Mouse (Mus musculus): ENCODE results near the gene Mcpt2. TPM values are rescaled to one million over a fixed set of nuclear protein-coding genes. Genes with fewer than 3 reads are reported as not detected.
"Not testable (repeated sequence)": the region's sequence is repeated elsewhere in the genome, so short reads cannot be mapped to it uniquely, and the experiment has no call there.

Gene Mcpt2
- not detected in 2 replicates for polyA plus RNA-seq (2012; rRNA removed)

DNA sequence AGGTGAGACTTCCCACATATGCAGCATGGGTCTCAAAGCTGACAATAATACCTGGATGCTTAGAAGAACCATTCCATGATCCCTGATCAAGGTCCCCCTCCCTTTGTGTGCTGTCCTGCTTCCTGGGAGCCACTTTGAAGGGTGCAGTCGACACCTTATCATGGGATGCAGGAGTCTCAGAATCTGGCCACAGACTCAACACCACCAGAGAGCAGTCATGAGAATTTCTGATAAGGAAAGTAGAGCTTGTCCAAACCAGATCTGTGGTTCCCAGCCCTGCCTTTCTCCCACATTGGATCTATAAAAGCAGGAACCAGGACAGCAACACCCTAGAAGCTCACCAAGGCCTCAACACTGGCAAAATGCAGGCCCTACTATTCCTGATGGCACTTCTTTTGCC lies at the start of gene Mcpt2:
Mcpt2 (plus strand) TSS at position 250 of the 400 bp plus-strand sequence.
- DNase-seq (ENCODE audit: low read depth): not testable (repeated sequence)

DNA sequence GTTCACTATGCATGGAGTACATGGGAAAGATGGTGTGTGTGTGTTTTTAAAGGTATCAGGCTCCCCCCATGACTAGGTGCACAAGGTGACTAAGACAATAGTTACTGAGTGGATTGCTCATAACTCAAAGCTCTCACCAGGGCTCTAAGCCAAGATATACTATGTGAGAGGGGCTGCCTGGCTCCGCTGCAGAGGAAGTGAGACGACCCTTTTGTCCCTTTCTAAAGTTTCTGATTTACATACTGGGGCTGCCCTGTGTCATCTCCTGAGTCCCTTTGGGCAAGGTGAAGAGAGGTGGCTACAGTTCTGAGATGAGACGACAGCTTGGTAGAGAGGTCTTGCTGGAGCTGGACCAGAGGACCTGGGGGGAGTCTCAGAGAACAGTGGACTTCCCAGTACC lies 28.7 kb upstream of the Mcpt2 start:
- DNase-seq (ENCODE audit: low read depth): no peak

DNA sequence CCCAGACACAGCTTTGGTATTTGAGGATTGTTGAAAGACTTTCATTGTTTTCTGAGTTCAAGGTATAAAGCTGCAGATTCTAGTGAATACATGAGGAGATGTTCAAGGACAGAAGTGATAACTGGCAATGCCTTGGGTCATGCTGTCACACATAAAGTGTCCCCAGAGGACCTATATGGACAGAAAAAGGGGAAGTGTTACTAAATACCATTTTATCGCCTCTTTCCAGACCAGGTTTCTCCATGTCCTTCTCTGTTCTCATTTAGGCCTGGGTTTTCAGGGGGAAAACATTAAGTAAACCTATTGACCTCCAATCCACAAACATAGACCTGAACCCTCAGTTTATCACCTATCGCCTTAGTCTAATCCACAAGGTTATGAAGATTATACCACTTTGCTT lies 27.9 kb upstream of the Mcpt2 start:
- no peak for DNase-seq (ENCODE audit: low read depth)

DNA sequence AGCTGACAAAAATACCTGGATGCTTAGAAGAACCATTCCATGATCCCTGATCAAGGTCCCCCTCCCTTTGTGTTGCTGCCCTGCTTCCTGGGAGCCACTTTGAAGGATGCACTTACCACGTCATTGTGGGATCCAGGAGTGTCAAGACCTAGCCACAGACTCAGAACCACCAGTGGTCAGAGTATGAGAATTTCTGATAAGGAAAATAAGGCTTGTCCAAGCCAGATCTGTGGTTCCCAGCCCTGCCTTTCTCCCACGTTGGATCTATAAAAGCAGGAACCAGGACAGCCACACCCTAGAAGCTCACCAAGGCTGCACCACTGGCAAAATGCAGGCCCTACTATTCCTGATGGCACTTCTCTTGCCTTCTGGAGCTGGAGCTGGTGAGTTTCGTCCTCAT lies 24.2 kb upstream of the Mcpt2 start, which contains the start of gene Mcpt1:
Mcpt1 (plus strand) TSS at position 301 of the 400 bp plus-strand sequence.
- not testable (repeated sequence) for DNase-seq (ENCODE audit: low read depth)

DNA sequence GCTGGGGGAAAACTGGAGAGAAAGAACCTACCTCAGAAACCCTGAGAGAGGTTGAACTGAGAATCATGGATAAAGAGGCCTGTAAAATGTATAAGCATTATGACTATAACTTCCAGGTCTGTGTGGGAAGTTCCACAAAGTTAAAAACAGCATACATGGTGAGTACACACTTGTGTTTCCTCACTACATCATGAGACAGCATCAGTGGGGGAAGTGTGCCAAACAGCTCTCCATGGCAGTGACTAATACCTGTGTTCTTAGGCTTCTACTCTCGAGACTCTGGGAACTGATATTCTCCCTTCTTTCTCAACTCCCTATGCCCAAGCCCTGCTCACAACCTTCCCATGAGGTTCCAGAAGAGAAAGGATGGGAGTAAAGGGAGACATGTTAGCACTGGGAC lies 22.4 kb upstream of the Mcpt2 start:
- no peak for DNase-seq (ENCODE audit: low read depth)

DNA sequence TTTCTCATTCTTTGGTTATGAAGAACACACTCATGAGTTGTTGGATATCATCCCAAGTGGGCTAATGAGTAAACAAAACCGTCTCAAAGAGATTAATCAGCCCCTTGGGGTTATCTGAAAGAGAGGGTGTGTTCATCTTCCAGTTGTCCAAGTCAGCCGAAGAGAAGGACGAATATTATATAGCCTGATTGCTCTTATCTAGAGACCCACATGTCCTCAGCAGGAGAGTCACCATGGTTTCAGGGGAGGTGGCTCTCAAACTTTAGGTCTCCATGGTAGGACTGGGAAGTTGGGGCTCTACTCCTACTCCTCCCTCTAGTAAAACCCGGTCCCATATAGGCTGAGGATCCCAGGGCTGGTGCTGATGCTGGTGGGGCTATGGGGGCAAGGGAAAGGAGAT lies 20.5 kb upstream of the Mcpt2 start:
- DNase-seq (ENCODE audit: low read depth): not testable (repeated sequence)

DNA sequence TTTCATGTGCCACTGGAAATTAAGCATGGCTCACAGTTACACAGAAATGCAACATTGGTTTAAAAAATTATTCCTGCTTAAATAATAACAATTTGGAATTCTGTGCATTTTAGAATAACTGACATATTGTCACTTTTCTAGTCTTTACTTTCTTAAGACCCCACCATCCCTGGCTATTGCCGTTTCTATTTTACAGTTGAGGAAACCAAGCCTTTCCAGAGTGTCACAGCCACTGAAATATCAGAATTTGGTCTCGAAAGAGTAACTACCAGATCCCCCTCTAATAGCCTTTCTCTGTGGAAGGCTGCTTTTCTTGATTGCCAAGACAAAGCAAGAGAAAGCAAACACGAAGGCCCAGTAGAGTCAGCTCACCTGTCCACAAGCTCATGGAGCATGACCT lies 11.4 kb upstream of the Mcpt2 start, which contains the start of gene Mcpt9:
Mcpt9 (minus strand) TSS at position 101 of the 400 bp plus-strand sequence.
- not testable (repeated sequence) for DNase-seq (ENCODE audit: low read depth)

DNA sequence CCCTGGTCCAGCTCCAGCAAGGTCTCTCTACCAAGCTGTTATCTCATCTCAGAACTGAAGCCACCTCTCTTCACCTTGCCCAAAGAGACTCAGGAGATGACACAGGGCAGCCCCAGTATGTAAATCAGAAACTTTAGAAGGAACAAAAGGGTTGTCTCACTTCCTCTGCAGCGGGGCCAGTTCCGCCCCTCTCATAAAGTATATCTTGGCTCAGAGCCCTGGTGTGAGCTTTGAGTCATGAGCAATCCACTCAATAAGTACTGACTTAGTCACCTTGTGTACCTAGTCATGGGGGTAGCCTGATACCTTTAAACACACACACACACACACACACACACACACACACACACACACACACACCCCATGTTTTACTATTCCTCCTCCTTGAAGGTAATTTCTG lies 7.4 kb upstream of the Mcpt2 start:
- no peak for DNase-seq (ENCODE audit: low read depth)

DNA sequence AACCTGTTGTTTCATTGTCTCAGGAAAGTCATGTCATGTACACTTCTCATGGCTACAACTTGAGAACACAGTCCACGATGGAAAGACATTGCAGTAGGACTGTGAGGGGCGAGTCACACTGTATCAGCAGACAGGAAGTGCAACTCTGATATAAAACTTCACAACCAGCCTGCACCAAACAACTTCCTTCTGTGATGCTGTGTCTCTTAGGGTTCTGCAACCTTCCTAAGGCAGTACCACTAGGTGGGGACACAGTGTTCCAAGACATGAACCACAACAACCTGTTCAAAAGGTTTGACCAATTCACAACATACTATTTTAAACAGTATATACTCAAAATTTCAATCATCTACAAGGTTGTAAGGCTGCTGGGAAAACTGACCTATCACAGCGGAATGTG lies 13.6 kb downstream of the Mcpt2 start:
- no peak for DNase-seq (ENCODE audit: low read depth)

DNA sequence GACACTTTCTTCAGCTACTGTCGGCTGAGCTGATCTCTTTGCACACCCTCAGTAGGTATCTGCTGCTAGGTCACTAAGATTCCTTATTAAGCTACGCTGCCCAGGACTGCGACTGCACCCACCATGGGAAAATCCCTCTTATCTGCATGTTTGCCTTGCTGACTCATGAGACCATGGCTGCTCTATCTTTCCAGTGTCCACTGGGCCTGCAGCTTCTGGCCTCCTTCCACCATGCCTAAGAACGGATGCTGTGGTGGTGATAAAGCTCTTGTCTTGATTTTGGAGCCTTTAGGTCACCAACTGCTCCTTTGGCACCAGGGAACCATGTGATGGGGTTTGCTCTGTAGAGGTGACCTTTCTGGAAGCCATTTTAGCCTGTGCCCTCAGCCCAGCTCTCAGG lies 15.9 kb downstream of the Mcpt2 start:
- DNase-seq (ENCODE audit: low read depth): no peak

DNA sequence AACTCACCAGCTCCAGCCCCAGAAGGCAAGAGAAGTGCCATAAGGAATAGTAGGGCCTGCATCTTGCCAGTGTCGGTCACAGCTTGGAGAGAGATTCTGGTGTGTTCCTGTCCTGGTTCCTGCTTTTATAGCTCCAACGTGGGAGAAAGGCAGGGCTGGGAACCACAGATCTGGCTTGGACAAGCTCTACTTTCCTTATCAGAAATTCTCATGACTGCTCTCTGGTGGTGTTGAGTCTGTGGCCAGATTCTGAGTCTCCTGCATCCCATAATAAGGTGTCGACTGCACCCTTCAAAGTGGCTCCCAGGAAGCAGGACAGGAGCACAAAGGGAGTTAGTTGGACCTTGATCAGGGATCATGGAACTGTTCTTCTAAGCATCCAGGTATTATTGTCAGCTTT lies 20.4 kb downstream of the Mcpt2 start, which contains the start of gene Mcpt4:
Mcpt4 (minus strand) TSS at position 101 of the 400 bp plus-strand sequence.
- not testable (repeated sequence) for DNase-seq (ENCODE audit: low read depth)

DNA sequence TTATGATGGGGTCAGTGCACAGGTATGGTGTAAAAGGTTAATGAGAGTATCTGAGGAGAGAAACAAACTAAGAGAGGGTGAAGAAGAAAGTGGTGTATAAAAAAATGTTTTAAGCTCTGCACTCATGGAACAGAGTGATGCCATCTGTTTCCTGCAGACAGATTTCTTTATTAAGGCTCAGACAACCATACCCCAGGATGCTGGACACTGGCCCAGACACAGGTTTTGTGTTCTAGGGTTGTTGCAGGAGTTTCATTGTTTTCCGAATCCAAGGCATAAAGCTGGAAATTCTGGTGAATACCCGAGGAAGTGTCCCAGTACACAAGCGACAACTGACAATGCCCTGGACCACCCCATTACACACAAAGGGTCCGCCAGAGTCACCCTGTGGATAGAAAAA lies 40.2 kb downstream of the Mcpt2 start:
- DNase-seq (ENCODE audit: low read depth): no peak

DNA sequence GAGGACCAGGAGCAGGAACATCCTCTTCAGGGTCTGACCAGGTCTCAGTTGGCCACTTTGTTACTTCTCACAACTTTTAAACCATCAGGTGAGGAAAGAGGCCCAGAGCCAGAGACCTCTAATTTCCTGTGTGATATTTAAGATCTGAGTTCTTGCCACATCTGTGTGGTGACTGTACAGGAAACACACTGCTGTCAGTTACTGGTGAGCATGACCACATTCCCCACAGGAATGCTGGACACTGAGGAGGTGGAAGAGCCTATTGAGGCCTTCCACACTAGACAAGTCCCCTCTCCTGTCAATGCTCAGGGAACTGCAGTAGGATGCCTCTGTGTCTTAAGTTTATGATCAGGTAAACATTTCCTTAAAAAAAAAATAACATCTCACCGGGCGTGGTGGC lies 43.3 kb downstream of the Mcpt2 start, which contains the start of gene Mcpt8:
Mcpt8 (minus strand) TSS at position 107 of the 400 bp plus-strand sequence.
- DNase-seq (ENCODE audit: low read depth): no peak

DNA sequence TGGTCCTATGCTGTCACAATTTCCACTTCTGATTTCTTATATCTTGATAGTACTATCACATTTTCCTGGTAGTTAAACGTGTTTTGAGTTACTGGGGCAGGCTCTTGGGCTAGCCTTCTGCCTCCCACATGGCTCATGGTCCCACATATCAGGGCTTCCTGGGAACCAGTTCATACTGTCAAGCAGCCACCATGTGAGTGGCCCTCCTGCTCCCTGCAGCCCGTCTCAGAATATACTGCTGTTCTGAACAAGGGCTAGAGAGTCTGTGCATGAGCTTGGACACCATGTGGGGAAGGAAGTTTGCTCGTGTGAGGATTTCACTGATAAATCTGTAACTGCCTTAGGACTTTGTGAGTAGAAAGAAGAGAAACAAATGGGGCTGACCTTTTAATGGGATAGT lies 44.9 kb downstream of the Mcpt2 start:
- DNase-seq (ENCODE audit: low read depth): no peak

DNA sequence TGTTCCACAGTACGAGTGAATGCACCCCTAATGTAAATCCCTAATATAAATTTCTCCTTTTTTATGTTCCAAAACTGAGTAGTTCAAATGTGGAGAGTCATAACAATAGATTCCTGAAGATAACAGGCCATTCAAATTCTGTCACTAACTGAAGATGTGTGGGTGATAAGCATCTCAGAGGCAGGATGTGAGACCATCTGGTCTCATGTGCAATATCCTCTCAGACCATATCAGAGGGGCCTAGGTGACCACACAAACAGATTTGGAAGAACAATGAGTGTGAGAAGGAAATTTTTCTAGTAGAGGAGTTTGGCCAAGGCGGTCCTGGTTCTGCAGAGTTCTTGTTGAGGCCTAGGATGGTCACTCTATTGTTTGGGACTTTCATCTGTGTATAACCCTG lies 51.5 kb downstream of the Mcpt2 start:
- no peak for DNase-seq (ENCODE audit: low read depth)

Other genes starting within 250 kb of the Mcpt2 start
- 12.1 and 12.7 TPM in 2 replicates for gene Nfatc4, start 218.9 kb upstream of the Mcpt2 start, polyA plus RNA-seq (2012; rRNA removed)
- 3.4 and 4.9 TPM in 2 replicates for gene Nynrin, start 188.0 kb upstream of the Mcpt2 start, polyA plus RNA-seq (2012; rRNA removed)
- gene Cbln3, start 157.6 kb upstream of the Mcpt2 start, polyA plus RNA-seq (2012; rRNA removed): 0.28 and 0.54 TPM in 2 replicates
- 14.3 and 14.7 TPM in 2 replicates for gene Khnyn, start 157.1 kb upstream of the Mcpt2 start, polyA plus RNA-seq (2012; rRNA removed)
- gene Sdr39u1, start 141.7 kb upstream of the Mcpt2 start, polyA plus RNA-seq (2012; rRNA removed): 62.6 and 68.9 TPM in 2 replicates
- gene Cma1, start 97.4 kb upstream of the Mcpt2 start, polyA plus RNA-seq (2012; rRNA removed): 2.0 and 2.6 TPM in 2 replicates
- gene Cma2, start 91.1 kb upstream of the Mcpt2 start, polyA plus RNA-seq (2012; rRNA removed): not detected in 2 replicates
- not detected in 2 replicates for gene Mcpt1, start 24.1 kb upstream of the Mcpt2 start, polyA plus RNA-seq (2012; rRNA removed)
- gene Mcpt9, start 11.5 kb upstream of the Mcpt2 start, polyA plus RNA-seq (2012; rRNA removed): not detected in 2 replicates
- gene Mcpt4, start 20.3 kb downstream of the Mcpt2 start, polyA plus RNA-seq (2012; rRNA removed): 0.92 and 2.8 TPM in 2 replicates
- gene Mcpt8, start 43.2 kb downstream of the Mcpt2 start, polyA plus RNA-seq (2012; rRNA removed): not detected in 2 replicates
- gene Ctsg, start 60.5 kb downstream of the Mcpt2 start, polyA plus RNA-seq (2012; rRNA removed): 0.11 and 0.20 TPM in 2 replicates
- gene Gzme, start 78.6 kb downstream of the Mcpt2 start, polyA plus RNA-seq (2012; rRNA removed): not detected in 2 replicates
- gene Gzmd, start 90.6 kb downstream of the Mcpt2 start, polyA plus RNA-seq (2012; rRNA removed): not detected in 2 replicates
- gene Gzmg, start 117.5 kb downstream of the Mcpt2 start, polyA plus RNA-seq (2012; rRNA removed): not detected in 2 replicates
- not detected in 2 replicates for gene Gzmn, start 132.6 kb downstream of the Mcpt2 start, polyA plus RNA-seq (2012; rRNA removed)
- gene Gzmf, start 169.4 kb downstream of the Mcpt2 start, polyA plus RNA-seq (2012; rRNA removed): not detected in 2 replicates
- gene Gzmc, start 192.6 kb downstream of the Mcpt2 start, polyA plus RNA-seq (2012; rRNA removed): 0.19 TPM in 1 of 2 replicates, not detected in the other
- 0.78 and 1.3 TPM in 2 replicates for gene Gzmb, start 220.2 kb downstream of the Mcpt2 start, polyA plus RNA-seq (2012; rRNA removed)